Comparison of ENCODE assay signal across 9 mouse cellular contexts in the genomic region with DNA sequence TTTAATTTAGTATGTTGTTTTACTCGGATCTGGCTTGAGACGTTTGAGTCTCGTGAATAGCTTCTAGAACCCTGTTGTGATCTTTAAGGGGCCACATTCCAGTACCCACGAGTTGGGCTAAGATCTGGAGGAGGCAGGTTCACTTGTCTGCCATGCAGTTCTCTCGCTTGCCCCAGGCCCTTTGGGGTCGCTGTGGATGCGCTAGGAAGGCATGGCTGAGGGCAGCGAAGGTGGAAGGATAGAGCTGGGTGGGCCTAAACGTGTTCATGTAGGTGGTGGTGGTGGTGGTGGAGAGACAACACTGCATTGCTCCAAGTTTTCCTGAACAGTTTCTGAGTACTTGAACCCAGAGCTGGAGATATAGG. TPM values are rescaled to one million over a fixed set of nuclear protein-coding genes. Genes with fewer than 3 reads are reported as not detected.
DNase-seq lines count a peak whose midpoint lies in the region; ATAC-seq lines count a peak whose summit lies in the region.
"Had no signal": no experiment of that assay in that cellular context is flagged by ENCODE, and none has a peak within 500 bp of the region (broad histone marks: within the 10 kb centered on the region; RNA-seq: fewer than 3 reads in every experiment).

No protein-coding gene starts in this region.

- no peak overlapping the region for H3K9ac ChIP-seq in hindbrain, embryonic 11.5 days (ENCODE audit: low read depth, low read length)
- H3K9ac ChIP-seq in liver, embryonic 11.5 days (ENCODE audit: low read depth, low read length) = no peak overlapping the region
- peak overlapping the region; percentile 69; the same call in 1 of the 2 replicates for H3K9ac ChIP-seq in neural tube, embryonic 12.5 days

- WGBS in embryonic facial prominence, embryonic 10.5 days = under 1% methylated on average over 9 of the region's 9 CpGs
- WGBS in hindbrain, embryonic 11.5 days = 0% methylated on average over 9 of the region's 9 CpGs
- 2% methylated on average over 9 of the region's 9 CpGs for WGBS in liver, embryonic 11.5 days
- under 1% methylated on average over 9 of the region's 9 CpGs for WGBS in neural tube, embryonic 12.5 days

- H3K4me2 ChIP-seq in hindbrain, embryonic 11.5 days (replicated peaks; ENCODE audit: low read depth, low read length) = peak overlapping the region; percentile 99
- H3K4me2 ChIP-seq in liver, embryonic 11.5 days = peak overlapping the region; percentile 90
- peak overlapping the region; percentile 100 for H3K4me2 ChIP-seq in neural tube, embryonic 12.5 days (replicated peaks)

- H3K36me3 ChIP-seq in embryonic facial prominence, embryonic 10.5 days (replicated peaks) = no peaks in the 10 kb centered on the region
- no peaks in the 10 kb centered on the region for H3K36me3 ChIP-seq in hindbrain, embryonic 11.5 days (ENCODE audit: control insufficient read depth, insufficient read depth, low read length)
- no peaks in the 10 kb centered on the region for H3K36me3 ChIP-seq in liver, embryonic 11.5 days (ENCODE audit: control insufficient read depth, insufficient read depth, low read length)
- no peaks in the 10 kb centered on the region for H3K36me3 ChIP-seq in neural tube, embryonic 12.5 days

- peaks cover 39% of the 10 kb centered on the region for H3K4me1 ChIP-seq in embryonic facial prominence, embryonic 10.5 days
- peaks cover 3% of the 10 kb centered on the region; the same call in 1 of the 2 replicates for H3K4me1 ChIP-seq in hindbrain, embryonic 11.5 days (replicated peaks; ENCODE audit: control insufficient read depth, insufficient read depth, low read length)
- no peaks in the 10 kb centered on the region for H3K4me1 ChIP-seq in liver, embryonic 11.5 days (replicated peaks; ENCODE audit: control insufficient read depth, insufficient read depth, low read length)
- peaks cover 28% of the 10 kb centered on the region for H3K4me1 ChIP-seq in neural tube, embryonic 12.5 days

- DNase-seq in layer of hippocampus, postnatal 14 days (ENCODE audit: low spot score in 2 of 2) = peak; percentile 11 to 14
- no peak for DNase-seq in layer of hippocampus, adult 11-12 months (ENCODE audit: low spot score)
- DNase-seq in ZHBTc4 (ENCODE audit: low read depth, low spot score) = peak; percentile 86
- DNase-seq in embryonic facial prominence, embryonic 10.5 days (ENCODE audit: low spot score) = peak; percentile 82
- DNase-seq in hindbrain, embryonic 11.5 days (ENCODE audit: low spot score) = peak; percentile 76
- DNase-seq in liver, embryonic 11.5 days (ENCODE audit: low spot score) = peak; percentile 38
- DNase-seq in yolk sac, embryonic 10.5 days (ENCODE audit: low spot score) = peak; percentile 12

- peaks cover 47% of the 10 kb centered on the region for H3K27me3 ChIP-seq in embryonic facial prominence, embryonic 10.5 days (replicated peaks; ENCODE audit: low read depth, poor library complexity, severe bottlenecking)
- H3K27me3 ChIP-seq in hindbrain, embryonic 11.5 days (ENCODE audit: control insufficient read depth, insufficient read depth, low read length) = peaks cover 2% of the 10 kb centered on the region; the same call in 1 of the 2 replicates
- peaks cover 29% of the 10 kb centered on the region for H3K27me3 ChIP-seq in liver, embryonic 11.5 days (replicated peaks; ENCODE audit: control insufficient read depth, insufficient read depth, low read length)
- peaks cover 15% of the 10 kb centered on the region for H3K27me3 ChIP-seq in neural tube, embryonic 12.5 days (replicated peaks)

- no peaks in the 10 kb centered on the region for H3K9me3 ChIP-seq in embryonic facial prominence, embryonic 10.5 days
- H3K9me3 ChIP-seq in hindbrain, embryonic 11.5 days (ENCODE audit: control insufficient read depth, low read length) = no peaks in the 10 kb centered on the region
- no peaks in the 10 kb centered on the region for H3K9me3 ChIP-seq in liver, embryonic 11.5 days (ENCODE audit: control insufficient read depth, low read length)
- H3K9me3 ChIP-seq in neural tube, embryonic 12.5 days = no peaks in the 10 kb centered on the region

- ATAC-seq in hindbrain, embryonic 11.5 days (ENCODE audit: low FRiP score) = 0 out of 2 replicates have a peak, but pooled peaks have one; percentile 17
- ATAC-seq in liver, embryonic 11.5 days (replicated peaks; ENCODE audit: low FRiP score) = no peak; the same call in 1 of the 2 replicates
- no peak for ATAC-seq in neural tube, embryonic 12.5 days (ENCODE audit: low FRiP score, low read depth)

- H3K4me3 ChIP-seq in embryonic facial prominence, embryonic 10.5 days = peak overlapping the region; percentile 77
- H3K4me3 ChIP-seq in hindbrain, embryonic 11.5 days (ENCODE audit: low read depth, low read length) = peak overlapping the region; percentile 49
- peak overlapping the region; percentile 53; the same call in 1 of the 2 replicates for H3K4me3 ChIP-seq in liver, embryonic 11.5 days (ENCODE audit: low read depth, low read length)
- H3K4me3 ChIP-seq in neural tube, embryonic 12.5 days = peak overlapping the region; percentile 63

- H3K27ac ChIP-seq in embryonic facial prominence, embryonic 10.5 days (replicated peaks) = no peak overlapping the region
- H3K27ac ChIP-seq in hindbrain, embryonic 11.5 days (ENCODE audit: low read depth, low read length) = no peak overlapping the region
- no peak overlapping the region for H3K27ac ChIP-seq in liver, embryonic 11.5 days (ENCODE audit: low read depth, low read length)
- no peak overlapping the region for H3K27ac ChIP-seq in neural tube, embryonic 12.5 days
- H3K27ac ChIP-seq: macrophage had no signal

RNA-seq across cellular contexts. Expression of a gene that starts 2.1 kb away (rescaled TPM):
- 10 to 100 TPM; 14.2 to 20.9 TPM for total RNA-seq in layer of hippocampus, postnatal 14 days (2021)
- 5.0 and 5.5 TPM in 2 replicates for polyA plus RNA-seq in embryonic facial prominence, embryonic 10.5 days (2016; fragmentation: Nextera tagmentation; extraction: Ambion mirVana)
- polyA plus RNA-seq in hindbrain, embryonic 11.5 days (2014; fragmentation: Nextera tagmentation; extraction: Ambion mirVana) = 8.2 and 8.3 TPM in 2 replicates
- 0.51 and 0.88 TPM in 2 replicates for polyA plus RNA-seq in liver, embryonic 11.5 days (2014; fragmentation: Nextera tagmentation; extraction: Ambion mirVana)
- polyA plus RNA-seq in neural tube, embryonic 12.5 days (2016; fragmentation: Nextera tagmentation; extraction: Ambion mirVana) = 9.8 and 10.8 TPM in 2 replicates
